Mouse (Mus musculus): ENCODE measurements around the gene B4galnt3.

Gene B4galnt3

DNA sequence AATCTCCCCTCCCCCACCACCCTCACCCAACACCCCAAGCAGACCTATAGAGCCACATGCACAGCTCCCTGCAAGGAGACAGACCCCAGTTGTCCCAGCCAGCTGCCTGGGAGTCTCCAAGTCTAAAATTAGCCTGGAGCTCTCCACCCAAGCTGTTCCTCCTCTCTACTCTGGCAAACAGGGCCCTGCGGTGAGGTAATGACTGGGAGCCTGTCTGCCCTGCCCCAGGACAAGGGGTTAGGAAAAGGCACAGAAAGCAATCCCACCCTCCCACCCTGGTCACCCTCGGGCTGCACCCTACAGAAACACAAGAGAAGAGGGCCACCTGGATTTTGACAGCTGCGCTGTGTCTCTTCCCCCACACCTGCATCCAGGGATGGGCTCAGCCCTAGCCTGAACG lies 19.5 kb downstream of the B4galnt3 start:
- DNase-seq (ENCODE audit: extremely low spot score, low spot score): no peak

GRCm38 (mm10) chr6:120274181-120274580 lies 20.2 kb downstream of the B4galnt3 start:
- no peak for DNase-seq (ENCODE audit: extremely low spot score, low spot score)

- no peak for DNase-seq (ENCODE audit: extremely low spot score, low spot score)
Measured at GRCm38 (mm10) chr6:120264151-120264550, 30.2 kb downstream of the B4galnt3 start.

DNA sequence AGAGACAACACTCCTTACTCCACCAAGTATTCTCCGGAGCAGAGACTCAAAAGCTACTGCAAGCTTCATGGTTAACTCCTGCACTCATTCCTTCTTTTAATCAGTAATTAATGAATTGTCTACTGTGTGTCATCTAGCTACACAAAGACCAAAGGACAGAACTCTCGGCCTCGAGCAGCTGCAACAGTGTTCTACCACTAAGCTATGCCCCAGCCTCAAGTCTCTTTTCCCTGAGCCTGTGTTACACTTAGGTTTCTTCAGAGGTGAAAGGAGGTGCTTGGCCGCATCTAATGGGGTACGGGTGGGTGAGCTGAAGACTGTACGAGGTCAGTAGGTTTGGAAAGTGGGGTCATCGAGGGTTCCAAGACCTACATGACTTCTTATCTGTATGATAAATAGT lies 30.8 kb downstream of the B4galnt3 start:
- DNase-seq (ENCODE audit: extremely low spot score, low spot score): no peak

GRCm38 (mm10) chr6:120262886-120263531 lies 31.4 kb downstream of the B4galnt3 start:
- no peak for DNase-seq (ENCODE audit: extremely low spot score, low spot score)

- DNase-seq (ENCODE audit: extremely low spot score, low spot score): no peak
Measured at GRCm38 (mm10) chr6:120259481-120259880, 34.9 kb downstream of the B4galnt3 start.

DNA sequence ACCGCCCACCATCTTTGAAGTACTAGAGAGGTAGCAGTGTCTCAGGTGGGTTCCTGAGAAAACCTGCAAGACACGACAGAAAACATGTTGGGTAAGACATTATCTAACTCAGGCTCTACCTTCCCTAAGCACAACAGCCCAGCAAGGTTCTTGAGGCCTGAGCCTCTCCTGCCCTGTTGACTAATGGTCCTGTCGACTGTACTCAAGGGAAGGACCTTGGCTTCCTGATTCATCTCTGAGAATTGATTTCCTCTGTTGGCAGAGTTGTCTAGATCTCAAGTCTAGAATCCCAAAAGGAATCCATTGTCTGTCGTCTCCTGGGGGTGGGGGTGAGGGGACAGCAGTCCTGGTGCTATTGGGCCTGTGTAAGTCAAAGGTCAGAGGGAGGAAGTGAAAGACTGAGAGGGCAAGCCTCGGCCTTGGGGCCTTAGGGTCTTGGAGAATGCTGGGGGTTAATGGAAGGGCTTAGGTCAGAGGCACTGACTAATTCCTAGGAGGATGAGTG lies 37.9 kb downstream of the B4galnt3 start:
- DNase-seq (ENCODE audit: extremely low spot score, low spot score): no peak

DNA sequence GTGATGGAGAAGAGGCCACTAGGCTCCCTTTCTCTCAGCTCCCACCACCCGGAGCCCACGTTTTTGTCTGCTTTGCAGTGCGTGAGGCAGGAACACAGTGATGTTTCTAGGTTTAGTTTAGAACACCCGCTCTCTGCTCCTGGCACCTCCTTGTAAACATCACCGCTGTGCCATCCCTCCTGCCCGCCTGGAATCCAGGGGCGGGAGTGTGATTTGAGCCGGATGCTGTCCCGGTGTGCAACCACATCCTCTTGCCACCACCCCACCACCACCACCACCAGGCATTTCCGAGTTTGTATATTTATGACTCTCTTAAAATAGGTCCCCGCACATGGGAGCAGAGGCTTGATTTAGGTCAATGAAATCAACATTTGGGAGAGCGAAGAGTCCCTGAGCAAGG lies 38.7 kb downstream of the B4galnt3 start:
- no peak for DNase-seq (ENCODE audit: extremely low spot score, low spot score)

- no peak for DNase-seq (ENCODE audit: extremely low spot score, low spot score)
Measured at GRCm38 (mm10) chr6:120255144-120255543, 39.2 kb downstream of the B4galnt3 start.

GRCm38 (mm10) chr6:120254640-120255039 lies 39.7 kb downstream of the B4galnt3 start:
- DNase-seq (ENCODE audit: extremely low spot score, low spot score): no peak

GRCm38 (mm10) chr6:120252741-120253140 lies 41.6 kb downstream of the B4galnt3 start:
- DNase-seq (ENCODE audit: extremely low spot score, low spot score): no peak

DNA sequence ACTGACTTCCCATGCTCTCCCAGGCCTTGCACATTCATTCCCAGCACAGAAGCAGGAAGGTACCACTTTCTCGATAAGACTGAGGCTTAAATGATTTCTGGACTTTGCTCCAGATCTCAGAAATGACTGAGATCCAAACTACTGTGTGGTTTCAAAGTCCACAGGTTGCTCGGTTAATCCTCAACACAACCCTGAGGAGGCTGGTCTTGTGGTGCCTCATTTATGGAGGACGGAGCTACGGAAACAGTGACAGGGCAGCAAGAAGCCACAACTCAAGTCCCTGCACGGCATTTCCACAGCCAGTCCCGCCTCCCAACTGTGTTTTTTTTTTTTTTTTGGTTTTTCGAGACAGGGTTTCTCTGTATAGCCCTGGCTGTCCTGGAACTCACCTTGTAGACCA lies 43.3 kb downstream of the B4galnt3 start:
- no peak for DNase-seq (ENCODE audit: extremely low spot score, low spot score)

GRCm38 (mm10) chr6:120249831-120250230 lies 44.5 kb downstream of the B4galnt3 start:
- no peak for DNase-seq (ENCODE audit: extremely low spot score, low spot score)

- no peak for DNase-seq (ENCODE audit: extremely low spot score, low spot score)
Measured at GRCm38 (mm10) chr6:120246676-120247075, 47.7 kb downstream of the B4galnt3 start.

- DNase-seq (ENCODE audit: extremely low spot score, low spot score): no peak
Measured at GRCm38 (mm10) chr6:120243250-120243649, 51.1 kb downstream of the B4galnt3 start.

DNA sequence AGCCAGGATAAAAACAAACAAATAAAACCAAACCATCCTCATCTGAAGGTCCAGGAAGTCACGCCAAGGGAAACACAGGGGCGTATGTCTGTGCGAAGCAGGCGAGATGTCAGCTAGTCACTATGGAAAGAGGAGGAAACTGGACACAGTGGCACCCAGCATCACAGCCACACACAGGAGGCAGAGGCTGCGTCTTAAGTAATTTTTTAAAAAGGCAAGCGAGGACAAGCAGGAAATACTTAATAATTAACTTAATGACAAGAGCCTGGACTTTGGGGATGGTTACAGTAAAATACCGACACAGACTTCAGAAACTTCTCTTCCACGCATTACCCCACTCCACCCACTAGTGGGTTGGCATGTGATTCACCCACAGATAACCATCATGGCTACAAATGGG lies 51.8 kb downstream of the B4galnt3 start:
- DNase-seq (ENCODE audit: extremely low spot score, low spot score): no peak

- no peak for DNase-seq (ENCODE audit: extremely low spot score, low spot score)
Measured at GRCm38 (mm10) chr6:120241453-120241852, 52.9 kb downstream of the B4galnt3 start.

DNA sequence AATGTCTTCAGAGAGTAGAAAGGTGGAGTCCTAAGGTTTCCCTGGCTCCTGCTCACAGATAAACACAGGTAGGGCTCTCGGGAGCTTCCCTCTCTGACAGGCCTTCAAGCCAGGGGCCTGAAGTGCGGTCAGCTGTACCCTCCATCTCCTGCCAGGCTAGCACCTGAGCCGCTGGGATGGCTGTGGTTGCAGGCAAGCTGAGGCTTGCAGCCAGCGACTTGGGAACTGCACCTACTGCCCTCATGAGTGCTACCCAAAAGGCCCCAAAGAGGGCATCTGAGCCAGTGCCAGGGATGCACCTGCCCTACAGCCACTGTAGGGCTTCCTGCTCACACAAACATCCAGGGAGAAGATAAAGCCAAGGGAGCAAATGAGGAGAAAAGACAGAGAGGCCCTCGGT lies 53.9 kb downstream of the B4galnt3 start:
- no peak for DNase-seq (ENCODE audit: extremely low spot score, low spot score)

- DNase-seq (ENCODE audit: extremely low spot score, low spot score): no peak
Measured at GRCm38 (mm10) chr6:120235874-120236273, 58.5 kb downstream of the B4galnt3 start.

DNA sequence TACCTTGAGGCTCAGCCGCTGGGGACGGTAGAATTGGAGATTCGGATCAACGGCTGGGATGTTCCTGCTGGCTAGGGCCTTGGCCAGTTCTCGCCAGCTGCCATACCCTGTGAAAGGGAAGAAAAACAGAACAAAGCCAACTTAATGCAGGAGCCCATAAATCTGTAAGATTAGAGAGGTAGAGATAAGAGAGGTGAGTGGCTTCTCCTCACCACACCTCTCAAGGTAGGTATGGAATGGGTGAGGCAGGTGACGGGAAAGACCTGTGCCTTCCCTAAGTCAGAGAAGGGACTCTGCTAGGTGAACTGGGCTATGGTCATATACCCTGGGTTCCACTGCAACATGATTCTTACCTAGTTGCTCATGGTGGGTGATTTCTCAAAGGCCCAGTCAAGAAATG lies 61.5 kb downstream of the B4galnt3 start:
- DNase-seq (ENCODE audit: extremely low spot score, low spot score): no peak

DNA sequence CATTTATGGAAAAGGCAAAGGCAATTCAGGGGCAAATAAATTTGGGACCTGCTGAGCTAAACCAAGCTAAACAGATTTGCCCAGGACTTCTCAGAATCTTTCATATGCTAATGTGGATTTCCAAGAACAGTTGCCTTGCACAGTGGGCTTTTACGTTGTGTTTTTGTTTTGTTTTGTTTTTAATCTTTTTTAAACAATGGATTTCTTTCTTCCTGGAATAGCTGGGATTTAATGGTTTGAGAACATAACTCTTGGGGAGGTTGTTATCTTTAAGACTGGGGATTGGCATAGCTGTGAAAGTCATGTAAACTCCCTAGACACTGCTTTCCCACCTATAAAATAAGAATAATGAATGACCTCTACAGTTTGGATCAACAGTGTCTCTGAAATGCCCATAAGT lies 63.9 kb downstream of the B4galnt3 start:
- no peak for DNase-seq (ENCODE audit: extremely low spot score, low spot score)

DNA sequence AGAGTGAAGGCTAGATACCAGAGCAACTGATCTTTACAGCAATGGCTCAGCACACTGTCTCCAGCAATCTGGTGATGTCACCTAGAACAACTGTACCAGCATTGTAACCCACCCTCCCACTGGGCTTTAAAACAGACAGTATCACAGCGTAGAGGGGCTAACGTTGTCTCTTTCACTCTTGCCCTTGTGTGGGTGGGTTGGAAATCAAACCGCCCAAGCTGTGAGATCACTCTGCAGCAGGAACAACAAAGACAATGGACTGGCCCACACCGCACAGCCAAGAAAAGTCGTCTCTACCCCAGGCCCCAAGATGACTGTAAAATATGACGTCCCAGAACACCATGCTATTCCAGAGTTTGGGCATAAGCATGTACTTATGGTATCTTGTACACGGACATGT lies 64.6 kb downstream of the B4galnt3 start:
- DNase-seq (ENCODE audit: extremely low spot score, low spot score): no peak

DNA sequence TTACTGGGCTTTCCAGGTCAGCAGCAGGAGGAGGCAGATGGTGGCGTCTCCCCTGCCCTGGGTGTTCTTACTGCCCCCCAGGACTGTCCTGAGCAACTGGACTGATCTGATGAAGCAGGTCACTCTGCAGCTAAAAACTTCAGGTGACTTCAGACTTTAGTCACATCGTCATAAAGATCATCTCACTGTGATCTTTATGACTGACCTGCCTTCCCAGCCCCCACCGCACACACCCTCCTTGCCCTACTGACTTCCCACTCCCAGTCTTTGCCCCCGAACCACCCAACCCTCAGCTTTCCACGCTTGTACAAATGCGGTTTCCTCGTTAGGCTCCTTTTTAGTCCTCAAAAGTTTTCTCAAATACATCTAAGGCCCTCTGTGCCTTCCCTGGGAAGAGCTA lies 67.3 kb downstream of the B4galnt3 start:
- DNase-seq (ENCODE audit: extremely low spot score, low spot score): no peak

DNA sequence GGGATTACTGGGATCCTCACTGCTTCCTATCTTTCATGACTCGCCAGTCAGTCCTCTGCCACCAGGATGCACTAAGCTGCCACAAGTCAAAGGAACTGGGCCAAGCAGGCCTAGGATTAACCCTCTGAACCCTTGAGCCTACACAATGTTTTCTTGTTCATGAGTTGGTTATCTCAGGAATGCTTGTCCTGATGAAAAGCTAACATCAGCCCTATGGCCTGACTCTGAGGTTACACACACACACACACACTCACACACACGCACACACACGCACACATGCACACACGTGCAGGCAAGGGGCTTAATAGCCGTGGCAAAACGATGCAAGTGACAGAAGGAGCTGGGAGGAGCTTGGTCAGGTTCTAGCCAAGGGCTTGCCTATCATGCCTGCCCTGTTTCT lies 69.0 kb downstream of the B4galnt3 start:
- no peak for DNase-seq (ENCODE audit: extremely low spot score, low spot score)
